Comparison of ENCODE assay signal across 32 mouse cellular contexts in the genomic region with DNA sequence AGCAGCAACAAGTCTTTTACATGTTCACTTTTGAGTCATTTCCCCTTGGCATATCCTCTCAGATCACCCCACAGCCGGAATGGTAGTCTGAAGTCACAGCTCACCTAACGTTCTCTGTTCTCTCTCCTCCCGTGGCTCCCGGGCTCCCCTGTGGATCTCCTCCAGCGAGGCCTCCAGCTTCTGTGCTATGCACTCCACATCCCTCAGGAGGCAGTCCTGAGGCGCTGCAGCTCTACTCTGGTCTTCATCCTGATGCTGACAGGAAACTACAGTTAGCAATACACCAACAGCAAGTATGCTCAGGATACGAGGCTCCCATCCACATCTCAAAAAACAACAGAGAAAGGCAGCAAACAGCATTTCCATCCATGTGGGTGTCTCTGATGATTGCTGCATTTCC. TPM values are rescaled to one million over a fixed set of nuclear protein-coding genes. Genes with fewer than 3 reads are reported as not detected.
DNase-seq lines count a peak whose midpoint lies in the region; ATAC-seq and TF ChIP-seq lines count a peak whose summit lies in the region.
"Had no signal": no experiment of that assay in that cellular context is flagged by ENCODE, and none has a peak within 500 bp of the region (broad histone marks: within the 10 kb centered on the region; RNA-seq: fewer than 3 reads in every experiment).

No protein-coding gene starts in this region.

- in situ Hi-C loops in ES-E14 (cut with MboI; ENCODE audit: low sequenced_read_pairs in 2 of 2, unreplicated experiment in 2 of 2), result no loop called here

- no peak overlapping the region for H3K9ac ChIP-seq in ES-E14 (ENCODE audit: insufficient read depth, low read depth, low read length, poor library complexity, severe bottlenecking)
- H3K9ac ChIP-seq: embryonic facial prominence, embryonic 12.5 days; hindbrain, embryonic 14.5 days; kidney, embryonic 15.5 days; liver, embryonic 15.5 days; midbrain, embryonic 15.5 days; neural tube, embryonic 15.5 days had no signal

- no peaks in the 10 kb centered on the region for H3K4me1 ChIP-seq in thymus, adult 2 months (replicated peaks; ENCODE audit: control insufficient read depth, insufficient read depth, low read length)
- H3K4me1 ChIP-seq in ES-E14 (ENCODE audit: control insufficient read depth in 2 of 2, insufficient read depth in 2 of 2, low read length in 2 of 2, poor library complexity in 1 of 2), result 0 out of 4 replicates have a peak, but pooled peaks cover 0 to 2% of the 10 kb centered on the region in 2 experiments
- H3K4me1 ChIP-seq: embryonic facial prominence, embryonic 12.5 days; heart, embryonic 10.5 days; kidney, embryonic 15.5 days; liver, embryonic 15.5 days; midbrain, embryonic 10.5 days; midbrain, embryonic 15.5 days; neural tube, embryonic 15.5 days had no signal

- H3K27me3 ChIP-seq in thymus, adult 2 months (ENCODE audit: control insufficient read depth, insufficient read depth, low read length), result no peaks in the 10 kb centered on the region
- H3K27me3 ChIP-seq: embryonic facial prominence, embryonic 12.5 days; kidney, embryonic 15.5 days; liver, embryonic 15.5 days; midbrain, embryonic 15.5 days; neural tube, embryonic 15.5 days had no signal

- TF ChIP-seq CTCF in layer of hippocampus, adult 2 months (conservative IDR thresholded peaks at IDR 0.05), result peak; percentile 46
- TF ChIP-seq CTCF in thymus, adult 2 months (IDR thresholded peaks at IDR 0.05; ENCODE audit: borderline replicate concordance, control insufficient read depth, extremely low read depth, insufficient read depth, low read length, poor library complexity), result peak; percentile 20; the same call in 1 of the 2 replicates

- no peak overlapping the region for H3K4me3 ChIP-seq in layer of hippocampus, adult 2 months
- no peak overlapping the region for H3K4me3 ChIP-seq in thymus, adult 2 months (ENCODE audit: control insufficient read depth, insufficient read depth, low read length)
- H3K4me3 ChIP-seq in ES-E14 (ENCODE audit: insufficient read depth in 1 of 2, low read depth in 1 of 2, low read length in 2 of 2, poor library complexity in 1 of 2, severe bottlenecking in 1 of 2), result no peak overlapping the region
- H3K4me3 ChIP-seq: embryonic facial prominence, embryonic 12.5 days; heart, embryonic 10.5 days; kidney, embryonic 15.5 days; liver, embryonic 15.5 days; midbrain, embryonic 10.5 days; midbrain, embryonic 15.5 days; neural tube, embryonic 15.5 days had no signal

- no peak overlapping the region for H3K27ac ChIP-seq in layer of hippocampus, adult 2 months
- no peak overlapping the region for H3K27ac ChIP-seq in thymus, adult 2 months (ENCODE audit: control insufficient read depth, insufficient read depth, low read length)
- H3K27ac ChIP-seq in ES-E14 (ENCODE audit: insufficient read depth, low read depth, low read length, poor library complexity, severe bottlenecking), result no peak overlapping the region
- H3K27ac ChIP-seq: embryonic facial prominence, embryonic 12.5 days; heart, embryonic 10.5 days; hindbrain, embryonic 14.5 days; kidney, embryonic 15.5 days; liver, embryonic 15.5 days; midbrain, embryonic 10.5 days; midbrain, embryonic 15.5 days; neural tube, embryonic 15.5 days had no signal

- TF ChIP-seq POLR2A in thymus, adult 2 months (IDR thresholded peaks at IDR 0.05; ENCODE audit: control insufficient read depth, extremely low read depth, insufficient read depth, low read length, poor library complexity), result no peak

- H3K36me3 ChIP-seq in thymus, adult 2 months (ENCODE audit: control insufficient read depth, insufficient read depth, low read length), result no peaks in the 10 kb centered on the region
- H3K36me3 ChIP-seq in ES-E14 (ENCODE audit: control insufficient read depth, insufficient read depth, low read length, poor library complexity, severe bottlenecking), result no peaks in the 10 kb centered on the region
- H3K36me3 ChIP-seq: embryonic facial prominence, embryonic 12.5 days; G1E; heart, embryonic 10.5 days; liver, embryonic 15.5 days had no signal

- 59% methylated on average over 7 of the region's 7 CpGs for WGBS in thymus, adult 2 months

- DNase-seq in layer of hippocampus, adult 2 months (ENCODE audit: low spot score in 2 of 2), result no peak
- DNase-seq in layer of hippocampus, postnatal 25 days (ENCODE audit: extremely low spot score in 1 of 2, low spot score in 1 of 2), result no peak
- no peak for DNase-seq in thymus, adult 2 months
- no peak for DNase-seq in thymus, postnatal 36 days
- peak; percentile 21 for DNase-seq in ES-E14 (ENCODE audit: low read depth, low spot score)
- no peak for DNase-seq in gastrocnemius, adult 8-10 months (ENCODE audit: low spot score in 2 of 2)
- no peak for DNase-seq in ovary, postnatal 36 days (ENCODE audit: low spot score)
- DNase-seq: adrenal gland, postnatal 14 days; cerebellum, adult 11 months; cerebellum, adult 9-10 months; cerebellum, postnatal 36 days; embryo, embryonic 11 days; gastrocnemius, postnatal 14 days; heart, postnatal 4 days; kidney, adult 18-20 months; kidney, postnatal 36 days; layer of hippocampus, postnatal 36 days; left cerebral cortex, postnatal 4 days; lung, postnatal 14 days had no signal

- peak; percentile 56; the same call in 1 of the 2 replicates for ATAC-seq in erythroblast, adult 5-6 weeks (replicated peaks; ENCODE audit: low FRiP score, poor library complexity, severe bottlenecking)
- ATAC-seq: CD4-positive, CD25-positive, alpha-beta regulatory T cell, adult 4 months; midbrain, embryonic 15.5 days had no signal

- no peaks in the 10 kb centered on the region for H3K9me3 ChIP-seq in ES-E14 (ENCODE audit: control insufficient read depth, insufficient read depth, low read depth, low read length)
- H3K9me3 ChIP-seq: liver, embryonic 15.5 days had no signal

TF ChIP-seq in ES-E14, 5 proteins besides CTCF, POLR2A, EP300 and RAD21:
- no peak for TF ChIP-seq ZNF384 (IDR thresholded peaks at IDR 0.05; ENCODE audit: low read depth, low read length)
- no peak for TF ChIP-seq CHD2 (IDR thresholded peaks at IDR 0.05; ENCODE audit: low read depth, low read length)
- TF ChIP-seq ZC3H11A (IDR thresholded peaks at IDR 0.05; ENCODE audit: borderline replicate concordance, low read depth, low read length), result no peak
- no peak for TF ChIP-seq MAFK (IDR thresholded peaks at IDR 0.05; ENCODE audit: insufficient read depth, low read depth, low read length)
- no peak for TF ChIP-seq HCFC1 (IDR thresholded peaks at IDR 0.05; ENCODE audit: borderline replicate concordance, insufficient read depth, low read length)
TF ChIP-seq in ES-E14: peak in this region for 0.

RNA-seq across cellular contexts. Expression of a gene that starts 14.4 kb away (rescaled TPM):
- total RNA-seq in layer of hippocampus, adult 2 months (2021), result 10 to 100 TPM; 24.8 to 25.8 TPM
- 10 to 100 TPM; 19.8 to 26.1 TPM for total RNA-seq in layer of hippocampus, postnatal 25 days (2021)
- polyA plus RNA-seq in thymus, adult 2 months (2012; rRNA removed), result 3.4 and 3.7 TPM in 2 replicates
- total RNA-seq in ES-E14 (2012; rRNA removed), result 2.7 and 3.1 TPM in 2 replicates
- not detected in 2 replicates for total RNA-seq in erythroblast, adult 5-6 weeks (2015; ENCODE audit: low replicate concordance)
- not detected in 2 replicates for total RNA-seq in erythroblast, adult 5-6 weeks (2017; ENCODE audit: low replicate concordance)
- under 1 TPM in 1 of 4 experiments, not detected in 3; 0.29 TPM for total RNA-seq in gastrocnemius, adult 8-10 months (2022)
- total RNA-seq: granulocyte monocyte progenitor cell, adult 5-6 weeks had no signal
- polyA plus RNA-seq: G1E had no signal

RNA-seq across cellular contexts. Expression of a gene that starts 21.3 kb away (rescaled TPM):
- total RNA-seq in layer of hippocampus, adult 2 months (2021), result 1 to 10 TPM; 7.0 to 7.2 TPM
- total RNA-seq in layer of hippocampus, postnatal 25 days (2021), result 1 to 10 TPM; 5.7 to 5.8 TPM
- 20.1 and 21.8 TPM in 2 replicates for polyA plus RNA-seq in thymus, adult 2 months (2012; rRNA removed)
- total RNA-seq in ES-E14 (2012; rRNA removed), result 23.9 and 30.4 TPM in 2 replicates
- total RNA-seq in erythroblast, adult 5-6 weeks (2015; ENCODE audit: low replicate concordance), result 4.2 and 8.1 TPM in 2 replicates
- total RNA-seq in erythroblast, adult 5-6 weeks (2017; ENCODE audit: low replicate concordance), result 2.3 and 7.2 TPM in 2 replicates
- 1 to 10 TPM; 3.7 to 6.7 (median 4.8) TPM for total RNA-seq in gastrocnemius, adult 8-10 months (2022)

RNA-seq across cellular contexts. Expression of a gene that starts 21.7 kb away (rescaled TPM):
- total RNA-seq in layer of hippocampus, adult 2 months (2021), result under 1 TPM; 0.39 to 0.41 TPM
- total RNA-seq in layer of hippocampus, postnatal 25 days (2021), result under 1 TPM; 0.49 to 0.61 TPM
- 0.35 and 0.55 TPM in 2 replicates for polyA plus RNA-seq in thymus, adult 2 months (2012; rRNA removed)
- not detected in 2 replicates for total RNA-seq in ES-E14 (2012; rRNA removed)
- 2.9 TPM in 1 of 2 replicates, not detected in the other for total RNA-seq in erythroblast, adult 5-6 weeks (2015; ENCODE audit: low replicate concordance)
- total RNA-seq in erythroblast, adult 5-6 weeks (2017; ENCODE audit: low replicate concordance), result 0.43 TPM in 1 of 2 replicates, not detected in the other
- total RNA-seq in gastrocnemius, adult 8-10 months (2022), result not detected
- total RNA-seq: granulocyte monocyte progenitor cell, adult 5-6 weeks; heart, postnatal 4 days had no signal
- polyA plus RNA-seq: forebrain, embryonic 11.5 days; midbrain, embryonic 10.5 days had no signal
